Mouse (Mus musculus): ENCODE measurements around the gene Sox5. TPM values are rescaled to one million over a fixed set of nuclear protein-coding genes. Genes with fewer than 3 reads are reported as not detected.

Sox5 gene
- polyA plus RNA-seq, 1 experiment, result 0.81 TPM

DNA sequence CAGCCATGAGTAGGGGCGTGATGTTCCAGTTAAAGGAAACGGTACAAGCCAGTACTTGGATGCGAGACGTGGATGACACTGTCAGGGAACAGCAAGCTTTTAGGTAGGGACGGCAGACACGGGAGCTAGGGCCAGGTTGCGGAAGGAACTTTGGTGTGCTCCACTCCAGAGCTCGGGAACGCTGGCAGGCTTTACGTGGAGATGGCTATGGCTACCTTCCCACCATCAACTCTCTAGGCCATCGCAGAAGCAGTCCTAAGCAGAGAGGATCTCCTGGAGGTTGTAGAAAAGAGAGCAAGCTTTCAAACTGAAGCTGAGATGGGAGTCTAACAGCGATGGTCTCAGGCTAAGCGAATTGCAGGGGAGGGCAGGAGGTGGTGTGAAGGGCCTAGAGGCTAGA is 60.9 kb downstream of the Sox5 start:
- DNase-seq, result no peak
- no peak overlapping the region for H3K4me3 ChIP-seq (ENCODE audit: control insufficient read depth, insufficient read depth, low read length)
- no peaks in the 10 kb centered on the region for H3K36me3 ChIP-seq (ENCODE audit: control insufficient read depth, insufficient read depth, low read length)
- peaks cover 4% of the 10 kb centered on the region; the same call in 1 of the 2 replicates for H3K4me1 ChIP-seq (replicated peaks; ENCODE audit: control insufficient read depth, insufficient read depth, low read length)
- WGBS, result 97% methylated on average over 13 of the region's 13 CpGs
- TF ChIP-seq CTCF (IDR thresholded peaks at IDR 0.05; ENCODE audit: borderline replicate concordance, control insufficient read depth, extremely low read depth, insufficient read depth, low read length, poor library complexity), result no peak
- no peaks in the 10 kb centered on the region for H3K27me3 ChIP-seq (ENCODE audit: control insufficient read depth, insufficient read depth, low read length)
- no peak overlapping the region for H3K27ac ChIP-seq (ENCODE audit: control insufficient read depth, insufficient read depth, low read length)

DNA sequence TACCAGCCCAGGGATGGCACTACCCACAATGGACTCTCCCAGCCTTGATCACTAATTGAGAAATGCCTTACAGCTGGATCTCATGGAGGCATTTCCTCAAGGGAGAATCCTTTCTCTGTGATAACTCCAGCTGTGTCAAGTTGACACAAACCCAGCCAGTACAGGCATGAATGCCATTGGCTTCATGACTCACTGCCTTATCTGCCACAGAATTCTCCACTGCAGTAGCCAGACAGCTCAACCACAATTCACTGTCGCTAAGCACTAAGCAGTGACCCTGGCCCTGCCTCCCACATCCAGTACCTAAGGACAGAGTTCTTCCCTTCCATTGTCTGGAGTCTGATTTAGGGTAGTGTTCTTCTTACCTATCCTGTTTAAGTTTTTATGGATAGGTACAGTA is 65.4 kb downstream of the Sox5 start:
- no peak for TF ChIP-seq POLR2A (IDR thresholded peaks at IDR 0.05; ENCODE audit: control insufficient read depth, extremely low read depth, insufficient read depth, low read length, poor library complexity)
- no peak for TF ChIP-seq CTCF (IDR thresholded peaks at IDR 0.05; ENCODE audit: borderline replicate concordance, control insufficient read depth, extremely low read depth, insufficient read depth, low read length, poor library complexity)
- H3K27ac ChIP-seq (ENCODE audit: control insufficient read depth, insufficient read depth, low read length), result no peak overlapping the region
- peaks cover 4% of the 10 kb centered on the region; the same call in 1 of the 2 replicates for H3K4me1 ChIP-seq (replicated peaks; ENCODE audit: control insufficient read depth, insufficient read depth, low read length)
- no peaks in the 10 kb centered on the region for H3K36me3 ChIP-seq (ENCODE audit: control insufficient read depth, insufficient read depth, low read length)
- no peaks in the 10 kb centered on the region for H3K27me3 ChIP-seq (ENCODE audit: control insufficient read depth, insufficient read depth, low read length)
- DNase-seq, result no peak
- no peak overlapping the region for H3K4me3 ChIP-seq (ENCODE audit: control insufficient read depth, insufficient read depth, low read length)
- 94% methylated on average over 1 of the region's 1 CpGs for WGBS

DNA sequence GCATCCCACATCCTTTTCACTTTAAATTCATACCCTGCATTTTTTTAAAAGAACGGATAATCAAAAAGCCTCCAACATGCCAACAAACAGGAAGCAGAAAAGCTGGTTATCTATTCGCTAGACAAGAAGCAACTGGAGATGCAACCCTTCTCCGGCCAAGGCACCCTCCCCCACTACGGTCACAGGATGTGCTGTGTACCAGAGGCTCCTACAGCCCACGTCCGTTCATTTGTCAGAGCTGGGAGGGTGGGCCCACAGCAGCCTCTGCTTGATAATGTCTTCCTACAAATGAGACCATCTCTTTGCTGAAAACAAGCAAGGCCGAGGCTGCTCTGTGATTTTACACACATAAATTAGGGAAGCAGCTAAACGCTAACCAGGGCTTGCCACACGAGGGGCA is 69.9 kb downstream of the Sox5 start:
- TF ChIP-seq POLR2A (IDR thresholded peaks at IDR 0.05; ENCODE audit: control insufficient read depth, extremely low read depth, insufficient read depth, low read length, poor library complexity), result no peak
- no peak for TF ChIP-seq CTCF (IDR thresholded peaks at IDR 0.05; ENCODE audit: borderline replicate concordance, control insufficient read depth, extremely low read depth, insufficient read depth, low read length, poor library complexity)
- DNase-seq, result no peak
- Histone ChIP-seq H3K36me3 (ENCODE audit: control insufficient read depth, insufficient read depth, low read length) (no peaks in the 10 kb centered on the region), H3K4me1 (replicated peaks; ENCODE audit: control insufficient read depth, insufficient read depth, low read length) (no peaks in the 10 kb centered on the region), H3K4me3 (ENCODE audit: control insufficient read depth, insufficient read depth, low read length) (no peak overlapping the region), H3K27ac (ENCODE audit: control insufficient read depth, insufficient read depth, low read length) (no peak overlapping the region), H3K27me3 (ENCODE audit: control insufficient read depth, insufficient read depth, low read length) (no peaks in the 10 kb centered on the region)
- 46% methylated on average over 9 of the region's 9 CpGs for WGBS

DNA sequence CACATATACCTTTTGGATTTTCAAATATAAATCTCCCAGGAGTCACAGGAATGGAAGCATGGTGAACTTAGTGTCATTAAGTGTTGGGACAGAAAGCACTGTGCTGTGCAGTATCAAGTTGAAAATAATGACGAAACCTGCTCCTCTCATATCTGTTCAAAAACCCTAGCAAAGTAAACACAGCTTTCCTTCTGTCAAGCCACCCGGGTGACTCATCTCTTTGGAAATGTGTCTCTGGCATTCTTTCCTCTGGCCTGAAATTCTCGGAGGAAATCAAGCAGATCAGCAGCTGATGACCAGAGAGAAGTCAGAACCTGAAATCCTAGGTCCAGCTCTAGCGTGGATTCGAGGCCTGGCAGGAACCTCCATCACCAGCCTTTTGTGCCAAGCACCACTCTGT is 71.0 kb downstream of the Sox5 start:
- Histone ChIP-seq H3K36me3 (ENCODE audit: control insufficient read depth, insufficient read depth, low read length) (no peaks in the 10 kb centered on the region), H3K27ac (ENCODE audit: control insufficient read depth, insufficient read depth, low read length) (no peak overlapping the region), H3K27me3 (ENCODE audit: control insufficient read depth, insufficient read depth, low read length) (no peaks in the 10 kb centered on the region), H3K4me3 (ENCODE audit: control insufficient read depth, insufficient read depth, low read length) (no peak overlapping the region), H3K4me1 (replicated peaks; ENCODE audit: control insufficient read depth, insufficient read depth, low read length) (no peaks in the 10 kb centered on the region)
- WGBS, result 91% methylated on average over 5 of the region's 5 CpGs
- TF ChIP-seq POLR2A (IDR thresholded peaks at IDR 0.05; ENCODE audit: control insufficient read depth, extremely low read depth, insufficient read depth, low read length, poor library complexity) (no peak), CTCF (IDR thresholded peaks at IDR 0.05; ENCODE audit: borderline replicate concordance, control insufficient read depth, extremely low read depth, insufficient read depth, low read length, poor library complexity) (no peak)
- DNase-seq, result no peak

DNA sequence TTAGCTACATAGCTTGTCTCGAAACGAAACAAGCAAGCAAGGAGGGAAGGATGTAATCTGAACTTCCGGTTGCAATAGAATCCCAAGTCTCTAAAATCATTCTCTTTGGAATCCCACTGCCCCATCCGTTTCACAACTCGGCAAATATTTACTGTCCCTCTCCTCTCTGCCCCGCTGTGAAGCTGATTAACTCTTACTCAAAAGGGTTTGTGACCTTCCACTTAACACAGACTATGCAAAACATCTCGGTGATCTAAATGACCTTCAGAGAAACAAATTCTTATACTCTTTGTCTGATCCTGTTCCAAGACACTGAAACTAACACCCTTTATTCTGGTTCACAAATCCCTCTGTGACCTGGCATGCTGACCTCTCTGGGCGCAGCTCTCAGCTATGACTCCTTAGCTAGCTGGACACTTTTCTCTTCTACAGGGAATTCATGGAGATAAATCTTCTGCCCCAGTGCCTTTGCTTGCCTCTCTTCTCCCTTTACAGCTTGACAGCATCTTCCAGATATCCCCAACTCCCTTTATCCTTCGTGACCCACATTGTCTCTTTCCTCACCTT is 72.1 kb downstream of the Sox5 start:
- Histone ChIP-seq H3K4me1 (replicated peaks; ENCODE audit: control insufficient read depth, insufficient read depth, low read length) (no peaks in the 10 kb centered on the region), H3K4me3 (ENCODE audit: control insufficient read depth, insufficient read depth, low read length) (no peak overlapping the region), H3K36me3 (ENCODE audit: control insufficient read depth, insufficient read depth, low read length) (no peaks in the 10 kb centered on the region), H3K27ac (ENCODE audit: control insufficient read depth, insufficient read depth, low read length) (no peak overlapping the region), H3K27me3 (ENCODE audit: control insufficient read depth, insufficient read depth, low read length) (no peaks in the 10 kb centered on the region)
- no peak for DNase-seq
- TF ChIP-seq CTCF (IDR thresholded peaks at IDR 0.05; ENCODE audit: borderline replicate concordance, control insufficient read depth, extremely low read depth, insufficient read depth, low read length, poor library complexity) (no peak), POLR2A (IDR thresholded peaks at IDR 0.05; ENCODE audit: control insufficient read depth, extremely low read depth, insufficient read depth, low read length, poor library complexity) (no peak)
- 94% methylated on average over 9 of the region's 9 CpGs for WGBS

DNA sequence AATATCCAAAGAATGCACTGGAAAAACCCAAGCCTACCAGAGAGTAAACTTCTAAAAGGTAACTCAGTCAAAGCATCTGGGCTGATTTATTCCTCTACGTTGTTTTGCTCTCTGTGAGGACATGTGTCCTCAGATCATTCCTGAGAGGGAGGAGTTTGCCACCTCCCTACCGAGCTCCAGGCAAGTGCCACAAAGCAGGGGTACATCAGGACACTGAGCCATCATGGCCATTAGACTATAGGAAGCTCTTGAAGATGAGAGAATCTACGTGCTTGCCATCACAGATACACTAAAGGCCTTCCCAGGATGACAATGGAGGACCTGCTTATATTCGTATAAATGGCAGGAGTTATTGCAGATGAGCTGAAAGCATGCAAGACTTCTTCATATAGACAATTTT is 73.4 kb downstream of the Sox5 start:
- 95% methylated on average over 4 of the region's 4 CpGs for WGBS
- H3K36me3 ChIP-seq (ENCODE audit: control insufficient read depth, insufficient read depth, low read length), result no peaks in the 10 kb centered on the region
- TF ChIP-seq CTCF (IDR thresholded peaks at IDR 0.05; ENCODE audit: borderline replicate concordance, control insufficient read depth, extremely low read depth, insufficient read depth, low read length, poor library complexity) (no peak), POLR2A (IDR thresholded peaks at IDR 0.05; ENCODE audit: control insufficient read depth, extremely low read depth, insufficient read depth, low read length, poor library complexity) (no peak)
- H3K27me3 ChIP-seq (ENCODE audit: control insufficient read depth, insufficient read depth, low read length), result no peaks in the 10 kb centered on the region
- no peak overlapping the region for H3K4me3 ChIP-seq (ENCODE audit: control insufficient read depth, insufficient read depth, low read length)
- H3K4me1 ChIP-seq (replicated peaks; ENCODE audit: control insufficient read depth, insufficient read depth, low read length), result no peaks in the 10 kb centered on the region
- no peak overlapping the region for H3K27ac ChIP-seq (ENCODE audit: control insufficient read depth, insufficient read depth, low read length)
- no peak for DNase-seq

DNA sequence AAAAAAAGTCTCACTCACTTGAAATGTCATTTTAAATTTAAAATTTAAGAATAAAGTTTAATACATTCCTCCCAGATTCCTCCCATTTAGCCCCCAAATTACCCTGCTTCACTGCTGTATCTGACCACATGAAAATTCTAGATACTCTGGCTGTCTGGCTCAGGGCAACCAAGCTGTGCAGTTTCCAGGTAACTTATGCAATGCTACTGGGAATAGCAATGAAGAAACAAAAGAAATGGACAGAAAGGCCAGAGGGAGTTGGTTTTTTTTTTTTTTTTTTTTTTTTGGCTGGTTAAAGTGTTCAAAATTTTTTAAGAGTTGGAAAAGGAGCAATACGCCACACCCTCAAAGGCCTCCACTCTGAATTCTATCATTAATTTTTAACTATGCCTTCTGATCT is 73.8 kb downstream of the Sox5 start:
- no peak for TF ChIP-seq POLR2A (IDR thresholded peaks at IDR 0.05; ENCODE audit: control insufficient read depth, extremely low read depth, insufficient read depth, low read length, poor library complexity)
- Histone ChIP-seq H3K36me3 (ENCODE audit: control insufficient read depth, insufficient read depth, low read length) (no peaks in the 10 kb centered on the region), H3K4me1 (replicated peaks; ENCODE audit: control insufficient read depth, insufficient read depth, low read length) (no peaks in the 10 kb centered on the region), H3K27ac (ENCODE audit: control insufficient read depth, insufficient read depth, low read length) (no peak overlapping the region), H3K4me3 (ENCODE audit: control insufficient read depth, insufficient read depth, low read length) (no peak overlapping the region), H3K27me3 (ENCODE audit: control insufficient read depth, insufficient read depth, low read length) (no peaks in the 10 kb centered on the region)
- DNase-seq, result no peak
- WGBS, result 100% methylated on average over 1 of the region's 1 CpGs
